Mouse (Mus musculus) C2C12 (cell line): ENCODE measurements around the gene Tnfrsf1a. TPM values are rescaled to one million over a fixed set of nuclear protein-coding genes. Genes with fewer than 3 reads are reported as not detected.
A peak's percentile ranks its signal among the peaks of the same experiment; 100 is the strongest.

Experiments
- H3K27me3 ChIP-seq: one replicate; pipeline ENCODE4 v1.6.1; 2011; ENCODE audit not compliant: control insufficient read depth, insufficient read depth, insufficient read length
- H3K36me3 ChIP-seq: one replicate; pipeline ENCODE4 v1.6.1; 2011; ENCODE audit not compliant: control insufficient read depth, insufficient read depth
- H3K4me3 ChIP-seq: one replicate; pipeline ENCODE4 v1.5.1; 2011; ENCODE audit warnings: mild to moderate bottlenecking, control low read depth; ENCODE audit not compliant: poor library complexity, insufficient read depth, severe bottlenecking
- H3K79me2 ChIP-seq: one replicate; pipeline ENCODE4 v1.6.1; 2011; ENCODE audit not compliant: control insufficient read depth, insufficient read depth
- H3K79me3 ChIP-seq: one replicate; pipeline ENCODE4 v1.6.1; 2011; ENCODE audit warnings: low read depth, control low read depth
- H3ac ChIP-seq: one replicate; pipeline ENCODE3; 2011; ENCODE audit warnings: low read depth; ENCODE audit not compliant: control insufficient read depth, insufficient read length
- CEBPB ChIP-seq: IDR thresholded peaks from one replicate; pipeline ENCODE4 v1.6.1; 2011; ENCODE audit warnings: low read depth, mild to moderate bottlenecking, control low read depth, moderate library complexity
- CTCF ChIP-seq: IDR thresholded peaks from one replicate; pipeline ENCODE4 v1.5.1; 2011; ENCODE audit not compliant: control insufficient read depth, insufficient read depth, insufficient read length
- FOSL1 ChIP-seq: IDR thresholded peaks from one replicate; pipeline ENCODE4 v1.8.0; 2011; ENCODE audit warnings: mild to moderate bottlenecking, low read length; ENCODE audit not compliant: poor library complexity, insufficient read depth, severe bottlenecking
- MAX ChIP-seq: IDR thresholded peaks from one replicate; pipeline ENCODE4 v1.6.1; 2011; ENCODE audit warnings: mild to moderate bottlenecking, control low read depth
- MYOD1 ChIP-seq: IDR thresholded peaks from one replicate; pipeline ENCODE4 v1.6.1; 2011; ENCODE audit warnings: low read depth; ENCODE audit not compliant: control insufficient read depth, insufficient read length
- MYOG ChIP-seq: IDR thresholded peaks from one replicate; pipeline ENCODE4 v1.6.1; 2011; ENCODE audit not compliant: control insufficient read depth, insufficient read length; ENCODE audit errors: extremely low read depth
- USF1 ChIP-seq: IDR thresholded peaks from one replicate; pipeline ENCODE4 v1.6.1; 2011; ENCODE audit warnings: low read depth, mild to moderate bottlenecking, control low read depth, moderate library complexity
- polyA plus RNA-seq: library from polyadenylated mRNA; unstranded; fragments of >200 nt; fragmentation: generic; extraction: Trizol; gene quantifications from one replicate; pipeline ENCODE4 v1.2.1, GENCODE M21; 2012; ENCODE audit warnings: missing spikeins

Tnfrsf1a gene
- polyA plus RNA-seq, 1 experiment = 65.4 TPM

- H3ac ChIP-seq = peak overlapping the region; percentile 94
- no peaks in the 10 kb centered on the region for H3K27me3 ChIP-seq
- peak overlapping the region; percentile 56 for H3K4me3 ChIP-seq
- peaks cover 18% of the 10 kb centered on the region for H3K79me2 ChIP-seq
- TF ChIP-seq CTCF = no peak
- TF ChIP-seq MYOG = no peak
- no peak for TF ChIP-seq USF1
- TF ChIP-seq MAX = no peak
- no peak for TF ChIP-seq MYOD1
- no peak for TF ChIP-seq CEBPB
- no peak for TF ChIP-seq FOSL1
- peaks cover 6% of the 10 kb centered on the region for H3K79me3 ChIP-seq
- H3K36me3 ChIP-seq = peaks cover 27% of the 10 kb centered on the region
Measured at GRCm38 (mm10) chr6:125312581-125313355, 36.4 kb upstream of the Tnfrsf1a start.

GRCm38 (mm10) chr6:125313546-125314230 lies 35.5 kb upstream of the Tnfrsf1a start, which contains the start of gene Ltbr:
Gene Ltbr, minus strand, starts transcription at chr6:125313885.
- Histone ChIP-seq H3K4me3 (peak within 1 kb of the TSS; percentile 56), H3K79me3 (peaks cover 6% of the 10 kb centered on the region), H3ac (peak within 1 kb of the TSS; percentile 94), H3K27me3 (no peaks in the 10 kb centered on the region), H3K36me3 (peaks cover 27% of the 10 kb centered on the region), H3K79me2 (peaks cover 18% of the 10 kb centered on the region)
- TF ChIP-seq MYOG (no peak), CTCF (no peak), CEBPB (peak; percentile 73), USF1 (no peak), FOSL1 (no peak), MYOD1 (no peak), MAX (peak; percentile 74)

- Histone ChIP-seq H3K79me3 (peaks cover 6% of the 10 kb centered on the region), H3K79me2 (peaks cover 18% of the 10 kb centered on the region), H3ac (peak overlapping the region; percentile 61), H3K27me3 (no peaks in the 10 kb centered on the region), H3K36me3 (peaks cover 25% of the 10 kb centered on the region), H3K4me3 (peak overlapping the region; percentile 56)
- TF ChIP-seq USF1 (no peak), MAX (no peak), CTCF (no peak), MYOD1 (no peak), MYOG (no peak), FOSL1 (no peak), CEBPB (no peak)
Measured at GRCm38 (mm10) chr6:125314231-125314563, 35.0 kb upstream of the Tnfrsf1a start.

GRCm38 (mm10) chr6:125314746-125315145 lies 34.4 kb upstream of the Tnfrsf1a start:
- Histone ChIP-seq H3K27me3 (no peaks in the 10 kb centered on the region), H3ac (no peak overlapping the region), H3K4me3 (no peak overlapping the region), H3K36me3 (peaks cover 20% of the 10 kb centered on the region), H3K79me2 (peaks cover 18% of the 10 kb centered on the region), H3K79me3 (peaks cover 6% of the 10 kb centered on the region)
- no peak for TF ChIP-seq USF1
- TF ChIP-seq CEBPB = no peak
- TF ChIP-seq MYOD1 = no peak
- TF ChIP-seq CTCF = no peak
- no peak for TF ChIP-seq MAX
- TF ChIP-seq MYOG = no peak
- TF ChIP-seq FOSL1 = no peak

- no peaks in the 10 kb centered on the region for H3K27me3 ChIP-seq
- TF ChIP-seq MAX (no peak), FOSL1 (no peak), CTCF (no peak), USF1 (no peak), CEBPB (no peak), MYOD1 (no peak), MYOG (no peak)
Measured at GRCm38 (mm10) chr6:125317077-125317476, 32.1 kb upstream of the Tnfrsf1a start.

More at GRCm38 (mm10) chr6:125317077-125317476, 32.1 kb upstream of the Tnfrsf1a start:
- Histone ChIP-seq H3ac (no peak overlapping the region), H3K36me3 (peaks cover 4% of the 10 kb centered on the region), H3K79me2 (peaks cover 16% of the 10 kb centered on the region), H3K79me3 (peaks cover 6% of the 10 kb centered on the region), H3K4me3 (no peak overlapping the region)
